Mouse (Mus musculus) large intestine, adult 2 months (tissue): ENCODE data around the gene Olfr551. TPM values are rescaled to one million over a fixed set of nuclear protein-coding genes. Genes with fewer than 3 reads are reported as not detected.
"Not testable (repeated sequence)": the region's sequence is repeated elsewhere in the genome, so short reads cannot be mapped to it uniquely, and the experiment has no call there.

Experiments used
- DNase-seq: peaks from one replicate; pipeline ENCODE4 v3.0.0-alpha.2; 2012; ENCODE audit warnings: low read depth, low spot score
- WGBS: fragments of 180-500 bp; shearing (Covaris S2); methylation state at CpG from one replicate; pipeline ENCODE4 v1.1.7; 2018; 5-methylcytosine and 5-hydroxymethylcytosine counted together
- polyA plus RNA-seq: library from polyadenylated mRNA; depleted of rRNA; stranded (reverse); fragments of >200 nt; gene quantifications from 2 replicates; pipeline ENCODE4 v1.2.3, GENCODE M21; 2012; rRNA removed

Olfr551 gene
- not detected in 2 replicates for polyA plus RNA-seq

GRCm38 (mm10) chr7:102591786-102592185 is at the start of gene Olfr551:
Olfr551 (minus strand) TSS chr7:102591886.
- no peak for DNase-seq
- 91% methylated on average over 3 of the region's 3 CpGs for WGBS

GRCm38 (mm10) chr7:102638132-102638531 is 46.4 kb upstream of the Olfr551 start, which contains the start of gene Olfr554:
Olfr554 (plus strand) TSS chr7:102638432.
- DNase-seq, result no peak
- 70% methylated on average over 1 of the region's 1 CpGs for WGBS

GRCm38 (mm10) chr7:102636665-102637064 is 45.0 kb upstream of the Olfr551 start:
- 32% methylated on average over 3 of the region's 3 CpGs for WGBS
- peak; percentile 28 for DNase-seq

GRCm38 (mm10) chr7:102620368-102620767 is 28.7 kb upstream of the Olfr551 start:
- WGBS, result 88% methylated on average over 19 of the region's 19 CpGs
- not testable (repeated sequence) for DNase-seq

- 16% methylated on average over 5 of the region's 5 CpGs for WGBS
- DNase-seq, result no peak
These were observed 27.9 kb upstream of the Olfr551 start for GRCm38 (mm10) chr7:102619608-102620007.

- DNase-seq, result no peak
These were observed 26.4 kb upstream of the Olfr551 start, which contains the start of gene Olfr553 for GRCm38 (mm10) chr7:102618118-102618517. Olfr553 (minus strand) TSS chr7:102618218.

GRCm38 (mm10) chr7:102597378-102598031 is 5.8 kb upstream of the Olfr551 start, which contains the start of gene Olfr552:
Olfr552 (plus strand) TSS chr7:102597770.
- WGBS, result 45% methylated on average over 1 of the region's 1 CpGs
- DNase-seq, result no peak

- 65% methylated on average over 6 of the region's 6 CpGs for WGBS
- DNase-seq, result no peak
These were observed 15.7 kb downstream of the Olfr551 start for GRCm38 (mm10) chr7:102575998-102576397.

GRCm38 (mm10) chr7:102573174-102573830 is 18.4 kb downstream of the Olfr551 start:
- no peak for DNase-seq
- 81% methylated on average over 3 of the region's 3 CpGs for WGBS

- 84% methylated on average over 8 of the region's 8 CpGs for WGBS
- no peak for DNase-seq
These were observed 20.5 kb downstream of the Olfr551 start, which contains the start of gene Olfr550 for GRCm38 (mm10) chr7:102571142-102571541. Olfr550 (plus strand) TSS chr7:102571442.

- DNase-seq, result no peak
- WGBS, result 81% methylated on average over 4 of the region's 4 CpGs
These were observed 25.5 kb downstream of the Olfr551 start for GRCm38 (mm10) chr7:102566219-102566618.

- DNase-seq, result peak; percentile 92
- whole genome bisulfite sequencing, result 5% methylated on average over 10 of the region's 10 CpGs
These were observed 26.4 kb downstream of the Olfr551 start, which contains the start of gene Trim21 for GRCm38 (mm10) chr7:102564999-102565997. Trim21 (minus strand) TSS chr7:102565486.

- no peak for DNase-seq
- 62% methylated on average over 3 of the region's 3 CpGs for WGBS
These were observed 38.4 kb downstream of the Olfr551 start for GRCm38 (mm10) chr7:102553279-102553678.

- 84% methylated on average over 3 of the region's 3 CpGs for WGBS
These were observed 42.1 kb downstream of the Olfr551 start, which contains the start of gene Olfr549 for GRCm38 (mm10) chr7:102549570-102549969. Olfr549 (plus strand) TSS chr7:102549870.

GRCm38 (mm10) chr7:102541251-102541650 is 50.4 kb downstream of the Olfr551 start:
- no peak for DNase-seq
- 40% methylated on average over 3 of the region's 3 CpGs for WGBS

More at GRCm38 (mm10) chr7:102549570-102549969, 42.1 kb downstream of the Olfr551 start, which contains the start of gene Olfr549:
- DNase-seq, result no peak

GRCm38 (mm10) chr7:102540596-102540995 is 51.1 kb downstream of the Olfr551 start, which contains the start of gene Olfr548-ps1:
Olfr548-ps1 (plus strand) TSS chr7:102540896.
- no peak for DNase-seq
- 81% methylated on average over 2 of the region's 2 CpGs for WGBS

- 34% methylated on average over 1 of the region's 1 CpGs for WGBS
- no peak for DNase-seq
These were observed 57.2 kb downstream of the Olfr551 start, which contains the start of gene Olfr547 for GRCm38 (mm10) chr7:102534449-102534848. Olfr547 (plus strand) TSS chr7:102534749.
